16 mouse cellular contexts compared by ENCODE assay signal in genomic region chr5:76351953-76352611, GRCm38 (mm10). TPM values are rescaled to one million over a fixed set of nuclear protein-coding genes. Genes with fewer than 3 reads are reported as not detected.
DNase-seq lines count a peak whose midpoint lies in the region; ATAC-seq and TF ChIP-seq lines count a peak whose summit lies in the region.
"Had no signal": no experiment of that assay in that cellular context is flagged by ENCODE, and none has a peak within 500 bp of the region (broad histone marks: within the 10 kb centered on the region; RNA-seq: fewer than 3 reads in every experiment).

No protein-coding gene starts in this region.

- H3K4me1 ChIP-seq in intestine, postnatal 0 days (replicated peaks; ENCODE audit: control insufficient read depth, insufficient read depth, low read length) = no peaks in the 10 kb centered on the region
- no peaks in the 10 kb centered on the region for H3K4me1 ChIP-seq in intestine, embryonic 16.5 days (ENCODE audit: control insufficient read depth, insufficient read depth, low read length)
- H3K4me1 ChIP-seq in midbrain, postnatal 0 days (ENCODE audit: insufficient read depth, low read length) = no peaks in the 10 kb centered on the region
- no peaks in the 10 kb centered on the region for H3K4me1 ChIP-seq in midbrain, embryonic 15.5 days
- H3K4me1 ChIP-seq in forebrain, embryonic 11.5 days (replicated peaks; ENCODE audit: control insufficient read depth, insufficient read depth, low read length) = no peaks in the 10 kb centered on the region
- H3K4me1 ChIP-seq: heart, embryonic 15.5 days; stomach, embryonic 15.5 days had no signal

- H3K9me3 ChIP-seq in intestine, postnatal 0 days (ENCODE audit: control insufficient read depth) = no peaks in the 10 kb centered on the region
- H3K9me3 ChIP-seq in intestine, embryonic 16.5 days (ENCODE audit: control insufficient read depth, low read length) = no peaks in the 10 kb centered on the region
- H3K9me3 ChIP-seq in midbrain, postnatal 0 days (ENCODE audit: low read length) = no peaks in the 10 kb centered on the region
- no peaks in the 10 kb centered on the region for H3K9me3 ChIP-seq in midbrain, embryonic 15.5 days
- H3K9me3 ChIP-seq in forebrain, embryonic 11.5 days (ENCODE audit: control insufficient read depth, low read length) = no peaks in the 10 kb centered on the region
- H3K9me3 ChIP-seq: heart, embryonic 15.5 days; megakaryocyte, embryonic 14.5 days; stomach, embryonic 15.5 days had no signal

- no peak for ATAC-seq in intestine, postnatal 0 days
- no peak for ATAC-seq in intestine, embryonic 16.5 days
- ATAC-seq in midbrain, postnatal 0 days (ENCODE audit: low FRiP score) = 0 out of 2 replicates have a peak, but pooled peaks have one; percentile 13
- ATAC-seq in midbrain, embryonic 15.5 days (replicated peaks) = no peak
- peak; percentile 65 for ATAC-seq in forebrain, embryonic 11.5 days (replicated peaks; ENCODE audit: low FRiP score)

- H3K9ac ChIP-seq in intestine, postnatal 0 days (ENCODE audit: low read depth, low read length) = no peak overlapping the region
- no peak overlapping the region for H3K9ac ChIP-seq in intestine, embryonic 16.5 days (ENCODE audit: low read depth, low read length)
- no peak overlapping the region for H3K9ac ChIP-seq in midbrain, postnatal 0 days (replicated peaks; ENCODE audit: low read length, poor library complexity, severe bottlenecking)
- no peak overlapping the region for H3K9ac ChIP-seq in midbrain, embryonic 15.5 days
- no peak overlapping the region for H3K9ac ChIP-seq in forebrain, embryonic 11.5 days (ENCODE audit: low read length)
- H3K9ac ChIP-seq: heart, embryonic 15.5 days; stomach, embryonic 15.5 days had no signal

- H3K27ac ChIP-seq in intestine, postnatal 0 days (ENCODE audit: low read depth, low read length) = no peak overlapping the region
- H3K27ac ChIP-seq in intestine, embryonic 16.5 days (ENCODE audit: low read length) = no peak overlapping the region
- no peak overlapping the region for H3K27ac ChIP-seq in midbrain, postnatal 0 days (ENCODE audit: low read depth, low read length)
- H3K27ac ChIP-seq in midbrain, embryonic 15.5 days = no peak overlapping the region
- no peak overlapping the region for H3K27ac ChIP-seq in forebrain, embryonic 11.5 days (ENCODE audit: low read depth, low read length)
- H3K27ac ChIP-seq: heart, embryonic 15.5 days; stomach, embryonic 15.5 days had no signal

- TF ChIP-seq CTCF in intestine, postnatal 0 days (IDR thresholded peaks at IDR 0.05; ENCODE audit: low read depth) = peak; percentile 26
- TF ChIP-seq CTCF in midbrain, postnatal 0 days (IDR thresholded peaks at IDR 0.05) = peak; percentile 19; the same call in 1 of the 2 replicates

- no peaks in the 10 kb centered on the region for H3K27me3 ChIP-seq in intestine, postnatal 0 days (replicated peaks; ENCODE audit: control insufficient read depth, insufficient read depth, low read length)
- H3K27me3 ChIP-seq in intestine, embryonic 16.5 days (replicated peaks; ENCODE audit: control insufficient read depth, insufficient read depth, low read length) = no peaks in the 10 kb centered on the region
- H3K27me3 ChIP-seq in midbrain, postnatal 0 days (ENCODE audit: insufficient read depth, low read length) = no peaks in the 10 kb centered on the region
- no peaks in the 10 kb centered on the region for H3K27me3 ChIP-seq in midbrain, embryonic 15.5 days (replicated peaks)
- H3K27me3 ChIP-seq in forebrain, embryonic 11.5 days (ENCODE audit: control insufficient read depth, insufficient read depth, low read length) = no peaks in the 10 kb centered on the region
- H3K27me3 ChIP-seq: heart, embryonic 15.5 days; stomach, embryonic 15.5 days had no signal

- WGBS in intestine, postnatal 0 days = 68% methylated on average over 7 of the region's 7 CpGs
- WGBS in intestine, embryonic 16.5 days = 50% methylated on average over 7 of the region's 7 CpGs
- WGBS in midbrain, postnatal 0 days = 41% methylated on average over 7 of the region's 7 CpGs
- WGBS in midbrain, embryonic 15.5 days = 36% methylated on average over 7 of the region's 7 CpGs
- 28% methylated on average over 7 of the region's 7 CpGs for WGBS in forebrain, embryonic 11.5 days

- H3K36me3 ChIP-seq in intestine, postnatal 0 days (ENCODE audit: control insufficient read depth, insufficient read depth) = no peaks in the 10 kb centered on the region
- H3K36me3 ChIP-seq in intestine, embryonic 16.5 days (ENCODE audit: control insufficient read depth, insufficient read depth, low read length) = no peaks in the 10 kb centered on the region
- H3K36me3 ChIP-seq in midbrain, postnatal 0 days (ENCODE audit: insufficient read depth, low read length) = no peaks in the 10 kb centered on the region
- no peaks in the 10 kb centered on the region for H3K36me3 ChIP-seq in midbrain, embryonic 15.5 days (replicated peaks)
- no peaks in the 10 kb centered on the region for H3K36me3 ChIP-seq in forebrain, embryonic 11.5 days (ENCODE audit: control insufficient read depth, insufficient read depth, low read length)
- H3K36me3 ChIP-seq: heart, embryonic 15.5 days; stomach, embryonic 15.5 days had no signal

- peak; percentile 36 for DNase-seq in midbrain, postnatal 0 days (ENCODE audit: low spot score)
- DNase-seq in forebrain, embryonic 11.5 days (ENCODE audit: low spot score) = peak; percentile 51
- DNase-seq in retina, embryonic 14.5 days (ENCODE audit: low spot score) = peak; percentile 41
- no peak for DNase-seq in kidney, adult 9 months
- DNase-seq in cerebellum, adult 11-12 months = no peak
- DNase-seq: gastrocnemius, postnatal 36 days; kidney, adult 11 months had no signal

- no peak overlapping the region for H3K4me3 ChIP-seq in intestine, postnatal 0 days (ENCODE audit: low read depth, low read length)
- H3K4me3 ChIP-seq in intestine, embryonic 16.5 days (ENCODE audit: low read length) = no peak overlapping the region
- H3K4me3 ChIP-seq in midbrain, postnatal 0 days (ENCODE audit: low read depth, low read length) = no peak overlapping the region
- no peak overlapping the region for H3K4me3 ChIP-seq in midbrain, embryonic 15.5 days
- H3K4me3 ChIP-seq in forebrain, embryonic 11.5 days (ENCODE audit: low read depth, low read length) = no peak overlapping the region
- H3K4me3 ChIP-seq: heart, embryonic 15.5 days; megakaryocyte, embryonic 14.5 days; stomach, embryonic 15.5 days had no signal

- no peak overlapping the region for H3K4me2 ChIP-seq in intestine, postnatal 0 days (replicated peaks; ENCODE audit: low read depth)
- H3K4me2 ChIP-seq in intestine, embryonic 16.5 days (ENCODE audit: low read depth, low read length) = no peak overlapping the region
- H3K4me2 ChIP-seq in midbrain, postnatal 0 days (ENCODE audit: low read depth, low read length, poor library complexity, severe bottlenecking) = no peak overlapping the region
- no peak overlapping the region for H3K4me2 ChIP-seq in midbrain, embryonic 15.5 days
- H3K4me2 ChIP-seq in forebrain, embryonic 11.5 days (ENCODE audit: low read depth, low read length, severe bottlenecking) = no peak overlapping the region
- H3K4me2 ChIP-seq: heart, embryonic 15.5 days; liver, embryonic 11.5 days; stomach, embryonic 15.5 days had no signal

RNA-seq across cellular contexts. Expression of gene Nmu, which starts 11.5 kb away (rescaled TPM):
- 5.8 and 7.3 TPM in 2 replicates for polyA plus RNA-seq in intestine, postnatal 0 days (2015; fragmentation: Nextera tagmentation; extraction: Ambion mirVana)
- 0.27 and 0.34 TPM in 2 replicates for polyA plus RNA-seq in intestine, embryonic 16.5 days (2015; fragmentation: Nextera tagmentation; extraction: Ambion mirVana)
- total RNA-seq in midbrain, postnatal 0 days (2014; rRNA removed) = not detected in 2 replicates
- polyA plus RNA-seq in midbrain, postnatal 0 days (2015; fragmentation: Nextera tagmentation; extraction: Ambion mirVana) = 0.97 and 1.1 TPM in 2 replicates
- 0.56 TPM in 1 of 2 replicates, not detected in the other for polyA plus RNA-seq in midbrain, embryonic 15.5 days (2015; fragmentation: Nextera tagmentation; extraction: Ambion mirVana)
- not detected in 2 replicates for polyA plus RNA-seq in forebrain, embryonic 11.5 days (2014; fragmentation: Nextera tagmentation; extraction: Ambion mirVana)
- total RNA-seq: gastrocnemius, postnatal 36 days had no signal
- polyA plus RNA-seq: heart, embryonic 15.5 days; liver, embryonic 11.5 days; urinary bladder, adult 2 months had no signal

RNA-seq across cellular contexts. Expression of gene Pdcl2, which starts 21.1 kb away (rescaled TPM):
- polyA plus RNA-seq in intestine, postnatal 0 days (2015; fragmentation: Nextera tagmentation; extraction: Ambion mirVana) = not detected in 2 replicates
- not detected in 2 replicates for polyA plus RNA-seq in intestine, embryonic 16.5 days (2015; fragmentation: Nextera tagmentation; extraction: Ambion mirVana)
- total RNA-seq in midbrain, postnatal 0 days (2014; rRNA removed) = not detected in 2 replicates
- not detected in 2 replicates for polyA plus RNA-seq in midbrain, postnatal 0 days (2015; fragmentation: Nextera tagmentation; extraction: Ambion mirVana)
- polyA plus RNA-seq in midbrain, embryonic 15.5 days (2015; fragmentation: Nextera tagmentation; extraction: Ambion mirVana) = not detected in 2 replicates
- not detected in 2 replicates for polyA plus RNA-seq in forebrain, embryonic 11.5 days (2014; fragmentation: Nextera tagmentation; extraction: Ambion mirVana)
- total RNA-seq: gastrocnemius, postnatal 36 days had no signal
- polyA plus RNA-seq: heart, embryonic 15.5 days; liver, embryonic 11.5 days; neural tube, embryonic 14.5 days; stomach, embryonic 15.5 days; urinary bladder, adult 2 months had no signal

RNA-seq across cellular contexts. Expression of gene Clock, which starts 47.5 kb away (rescaled TPM):
- polyA plus RNA-seq in intestine, postnatal 0 days (2015; fragmentation: Nextera tagmentation; extraction: Ambion mirVana) = 8.2 and 10.5 TPM in 2 replicates
- polyA plus RNA-seq in intestine, embryonic 16.5 days (2015; fragmentation: Nextera tagmentation; extraction: Ambion mirVana) = 10.5 and 10.9 TPM in 2 replicates
- 25.1 and 32.1 TPM in 2 replicates for total RNA-seq in midbrain, postnatal 0 days (2014; rRNA removed)
- polyA plus RNA-seq in midbrain, postnatal 0 days (2015; fragmentation: Nextera tagmentation; extraction: Ambion mirVana) = 8.1 and 11.6 TPM in 2 replicates
- polyA plus RNA-seq in midbrain, embryonic 15.5 days (2015; fragmentation: Nextera tagmentation; extraction: Ambion mirVana) = 15.0 and 16.8 TPM in 2 replicates
- polyA plus RNA-seq in forebrain, embryonic 11.5 days (2014; fragmentation: Nextera tagmentation; extraction: Ambion mirVana) = 13.0 and 15.2 TPM in 2 replicates

Comparison
In these comparisons a context has a peak if more than half of its experiments do, and no peak if none do; other contexts are left out.
1. ATAC-seq: peak in midbrain, postnatal 0 days (single experiment) and forebrain, embryonic 11.5 days (single experiment); none in intestine, postnatal 0 days (single experiment), intestine, embryonic 16.5 days (single experiment) and midbrain, embryonic 15.5 days (single experiment).
2. DNase-seq: peak in midbrain, postnatal 0 days (single experiment), forebrain, embryonic 11.5 days (single experiment) and retina, embryonic 14.5 days (single experiment); none in kidney, adult 9 months (single experiment) and cerebellum, adult 11-12 months (single experiment).